Mouse (Mus musculus): ENCODE measurements around the gene D430041D05Rik. TPM values are rescaled to one million over a fixed set of nuclear protein-coding genes. Genes with fewer than 3 reads are reported as not detected.

The D430041D05Rik gene
- polyA plus RNA-seq, 1 experiment from 2014 or later: 0.05 TPM

DNA sequence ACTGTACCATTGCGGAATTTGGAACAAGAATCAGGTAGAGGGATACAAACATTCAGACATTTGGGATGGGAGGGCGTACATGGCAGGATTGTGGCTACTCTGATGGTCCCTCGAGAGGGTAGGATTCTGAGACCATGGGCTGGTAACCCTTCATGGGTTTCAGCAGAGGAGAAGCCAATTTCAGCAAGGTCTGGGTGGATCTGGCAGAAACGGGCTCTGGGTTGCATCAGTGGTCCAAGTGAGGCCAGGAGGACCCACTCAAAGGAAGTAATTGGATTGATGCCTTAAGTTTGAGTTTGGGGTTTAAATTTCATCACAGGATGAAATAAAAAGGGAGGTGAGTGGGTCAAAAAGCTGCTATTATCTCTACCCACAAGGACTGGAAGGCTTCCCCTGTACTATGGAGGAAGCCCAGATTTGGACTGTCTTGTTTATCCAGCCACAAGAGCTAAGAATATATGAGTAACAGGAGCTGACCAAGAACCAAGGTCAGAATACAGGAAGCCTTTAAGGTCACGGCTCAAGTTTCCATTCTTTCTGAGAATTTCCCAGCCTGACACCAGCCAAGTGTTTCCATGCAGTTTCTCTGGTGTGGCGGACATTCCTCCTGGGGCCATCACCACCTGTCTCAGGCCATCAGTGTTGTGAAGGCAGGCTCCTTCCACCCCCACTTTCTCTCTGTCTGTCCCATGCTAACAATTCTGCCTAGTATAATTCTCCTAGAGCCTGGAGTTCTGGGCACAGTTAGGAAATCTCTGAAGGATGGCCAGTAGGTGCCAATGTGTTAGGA lies 260.0 kb downstream of the D430041D05Rik start:
- no peaks in the 10 kb centered on the region for H3K36me3 ChIP-seq (ENCODE audit: control insufficient read depth, insufficient read depth, low read length)
- no peaks in the 10 kb centered on the region for H3K27me3 ChIP-seq (ENCODE audit: control insufficient read depth, insufficient read depth, low read length)
- H3K4me1 ChIP-seq (ENCODE audit: control insufficient read depth in 2 of 2, insufficient read depth in 2 of 2, low read length in 2 of 2): no peaks in the 10 kb centered on the region
- 72% methylated on average over 6 of the region's 6 CpGs for WGBS
- no peak; the same call in 1 of the 2 replicates for ATAC-seq (ENCODE audit: insufficient number of reproducible peaks, insufficient read depth, low FRiP score, low read depth)
- H3K4me2 ChIP-seq (ENCODE audit: low read length): no peak overlapping the region
- no peak overlapping the region for H3K27ac ChIP-seq (replicated peaks in 1 of 2; ENCODE audit: control insufficient read depth in 1 of 2, insufficient read depth in 1 of 2, low read depth in 2 of 2, low read length in 2 of 2)
- no peak overlapping the region for H3K9ac ChIP-seq (ENCODE audit: low read length)
- H3K4me3 ChIP-seq (ENCODE audit: control insufficient read depth in 1 of 2, insufficient read depth in 1 of 2, low read depth in 1 of 2, low read length in 2 of 2): no peak overlapping the region
- H3K9me3 ChIP-seq (ENCODE audit: control insufficient read depth, low read length): no peaks in the 10 kb centered on the region

DNA sequence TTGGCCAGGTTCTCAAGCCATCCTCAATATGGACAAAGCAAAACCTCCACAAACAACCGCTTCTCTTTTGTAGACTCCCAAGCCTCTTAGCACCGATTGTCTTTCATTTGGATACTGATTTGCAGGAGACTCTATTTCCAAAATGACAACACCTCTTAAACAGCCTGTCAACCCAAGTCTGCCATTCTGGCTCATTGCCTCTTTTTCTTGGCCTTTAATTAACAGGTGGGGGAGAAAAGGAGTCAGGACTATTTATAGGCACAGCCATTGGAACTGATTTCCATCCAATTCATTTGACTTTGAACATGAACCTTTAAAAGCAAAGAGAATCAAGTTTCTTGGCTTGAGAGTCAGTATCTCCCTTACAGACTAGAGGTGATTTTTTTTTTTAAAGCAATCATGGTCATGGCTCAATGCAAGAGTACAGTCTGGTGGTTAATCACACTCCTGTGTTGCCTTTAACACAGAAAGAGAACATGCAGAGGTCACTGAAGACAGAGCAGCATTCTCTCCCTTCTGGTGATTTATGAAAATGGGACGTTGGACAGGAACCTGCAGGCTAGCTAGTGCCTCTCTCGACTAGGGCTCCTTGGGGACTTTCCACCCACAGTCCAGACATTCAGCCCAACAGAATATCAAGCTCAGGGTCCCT lies 262.8 kb downstream of the D430041D05Rik start:
- Histone ChIP-seq H3K4me1 (ENCODE audit: control insufficient read depth in 2 of 2, insufficient read depth in 2 of 2, low read length in 2 of 2) (no peaks in the 10 kb centered on the region), H3K27me3 (ENCODE audit: control insufficient read depth, insufficient read depth, low read length) (no peaks in the 10 kb centered on the region), H3K36me3 (ENCODE audit: control insufficient read depth, insufficient read depth, low read length) (no peaks in the 10 kb centered on the region), H3K9ac (ENCODE audit: low read length) (no peak overlapping the region), H3K4me3 (ENCODE audit: control insufficient read depth in 1 of 2, insufficient read depth in 1 of 2, low read depth in 1 of 2, low read length in 2 of 2) (no peak overlapping the region), H3K27ac (replicated peaks in 1 of 2; ENCODE audit: control insufficient read depth in 1 of 2, insufficient read depth in 1 of 2, low read depth in 2 of 2, low read length in 2 of 2) (no peak overlapping the region), H3K9me3 (ENCODE audit: control insufficient read depth, low read length) (no peaks in the 10 kb centered on the region), H3K4me2 (ENCODE audit: low read length) (no peak overlapping the region)
- 63% methylated on average over 4 of the region's 4 CpGs for WGBS
- ATAC-seq (ENCODE audit: insufficient number of reproducible peaks, insufficient read depth, low FRiP score, low read depth): no peak

DNA sequence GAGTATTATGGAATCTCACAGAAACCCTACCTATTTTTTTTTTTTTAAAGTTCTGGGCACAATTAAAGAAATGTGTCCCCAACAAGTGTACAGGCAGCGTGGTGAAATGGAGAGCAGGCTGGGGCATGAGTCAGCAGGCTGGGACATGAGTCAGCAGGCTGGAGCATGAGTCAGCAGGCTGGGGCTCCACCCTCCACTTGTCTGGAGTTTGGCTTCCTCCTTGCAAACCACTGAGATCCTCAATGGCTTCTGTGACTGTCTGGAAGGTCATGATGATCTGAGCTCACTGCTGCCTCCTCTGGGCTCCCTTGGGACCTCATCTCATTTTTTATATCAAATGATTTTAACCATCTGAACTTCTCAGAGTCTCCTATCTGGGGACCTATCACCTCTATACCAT lies 264.8 kb downstream of the D430041D05Rik start:
- ATAC-seq (ENCODE audit: insufficient number of reproducible peaks, insufficient read depth, low FRiP score, low read depth): no peak
- H3K9ac ChIP-seq (ENCODE audit: low read length): no peak overlapping the region
- H3K27ac ChIP-seq (replicated peaks in 1 of 2; ENCODE audit: control insufficient read depth in 1 of 2, insufficient read depth in 1 of 2, low read depth in 2 of 2, low read length in 2 of 2): no peak overlapping the region
- WGBS: 68% methylated on average over 1 of the region's 1 CpGs
- no peaks in the 10 kb centered on the region for H3K27me3 ChIP-seq (ENCODE audit: control insufficient read depth, insufficient read depth, low read length)
- no peak overlapping the region for H3K4me2 ChIP-seq (ENCODE audit: low read length)
- no peaks in the 10 kb centered on the region for H3K9me3 ChIP-seq (ENCODE audit: control insufficient read depth, low read length)
- no peaks in the 10 kb centered on the region for H3K4me1 ChIP-seq (ENCODE audit: control insufficient read depth in 2 of 2, insufficient read depth in 2 of 2, low read length in 2 of 2)
- no peaks in the 10 kb centered on the region for H3K36me3 ChIP-seq (ENCODE audit: control insufficient read depth, insufficient read depth, low read length)
- H3K4me3 ChIP-seq (ENCODE audit: control insufficient read depth in 1 of 2, insufficient read depth in 1 of 2, low read depth in 1 of 2, low read length in 2 of 2): no peak overlapping the region

DNA sequence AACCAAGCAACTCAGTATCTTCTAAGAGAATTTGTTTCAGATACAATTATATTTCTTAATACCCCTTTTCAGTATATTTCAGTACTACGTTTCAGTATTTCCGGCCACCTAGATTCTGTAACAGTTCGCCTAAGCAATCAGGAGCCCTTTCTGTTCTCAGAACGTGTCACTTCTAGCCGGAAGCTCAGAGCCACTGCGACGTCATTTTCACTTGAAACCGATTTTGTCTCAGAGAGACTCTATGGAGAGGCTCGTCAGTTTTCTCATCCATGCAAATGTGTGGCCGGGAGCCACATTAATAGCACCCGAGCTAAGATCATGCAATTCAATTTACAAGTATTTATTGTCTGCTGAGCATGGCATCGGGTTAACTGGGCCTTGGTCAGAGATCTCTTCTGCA lies 266.8 kb downstream of the D430041D05Rik start:
- Histone ChIP-seq H3K4me1 (ENCODE audit: control insufficient read depth in 2 of 2, insufficient read depth in 2 of 2, low read length in 2 of 2) (no peaks in the 10 kb centered on the region), H3K27me3 (ENCODE audit: control insufficient read depth, insufficient read depth, low read length) (no peaks in the 10 kb centered on the region), H3K9ac (ENCODE audit: low read length) (no peak overlapping the region), H3K4me2 (ENCODE audit: low read length) (no peak overlapping the region), H3K36me3 (ENCODE audit: control insufficient read depth, insufficient read depth, low read length) (no peaks in the 10 kb centered on the region), H3K4me3 (ENCODE audit: control insufficient read depth in 1 of 2, insufficient read depth in 1 of 2, low read depth in 1 of 2, low read length in 2 of 2) (no peak overlapping the region), H3K9me3 (ENCODE audit: control insufficient read depth, low read length) (no peaks in the 10 kb centered on the region), H3K27ac (replicated peaks in 1 of 2; ENCODE audit: control insufficient read depth in 1 of 2, insufficient read depth in 1 of 2, low read depth in 2 of 2, low read length in 2 of 2) (no peak overlapping the region)
- WGBS: 87% methylated on average over 12 of the region's 12 CpGs
- no peak for ATAC-seq (ENCODE audit: insufficient number of reproducible peaks, insufficient read depth, low FRiP score, low read depth)

DNA sequence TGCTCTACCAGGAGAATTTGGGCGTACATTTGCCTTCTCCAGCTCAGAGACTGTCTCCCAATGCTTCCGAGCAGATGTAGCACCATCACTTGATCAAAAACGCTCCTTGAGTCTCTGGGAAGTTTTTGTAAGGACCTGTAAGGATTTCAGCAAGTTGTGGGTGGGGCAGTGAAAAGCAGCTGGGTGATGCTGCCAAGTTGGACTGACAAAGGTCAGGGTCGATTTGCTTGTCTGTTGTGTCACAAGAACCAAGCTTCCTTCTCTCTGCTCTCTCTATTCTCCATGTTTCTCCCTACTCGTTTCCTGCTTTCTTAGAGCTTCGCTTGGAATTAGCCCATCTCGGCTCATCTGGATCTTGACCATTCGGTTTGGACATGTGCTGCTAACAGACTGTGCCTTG lies 268.7 kb downstream of the D430041D05Rik start:
- WGBS: 88% methylated on average over 8 of the region's 8 CpGs
- ATAC-seq (ENCODE audit: insufficient number of reproducible peaks, insufficient read depth, low FRiP score, low read depth): no peak
- Histone ChIP-seq H3K27ac (replicated peaks in 1 of 2; ENCODE audit: control insufficient read depth in 1 of 2, insufficient read depth in 1 of 2, low read depth in 2 of 2, low read length in 2 of 2) (no peak overlapping the region), H3K4me3 (ENCODE audit: control insufficient read depth in 1 of 2, insufficient read depth in 1 of 2, low read depth in 1 of 2, low read length in 2 of 2) (no peak overlapping the region), H3K36me3 (ENCODE audit: control insufficient read depth, insufficient read depth, low read length) (no peaks in the 10 kb centered on the region), H3K4me1 (ENCODE audit: control insufficient read depth in 2 of 2, insufficient read depth in 2 of 2, low read length in 2 of 2) (no peaks in the 10 kb centered on the region), H3K27me3 (ENCODE audit: control insufficient read depth, insufficient read depth, low read length) (no peaks in the 10 kb centered on the region), H3K9me3 (ENCODE audit: control insufficient read depth, low read length) (no peaks in the 10 kb centered on the region), H3K4me2 (ENCODE audit: low read length) (no peak overlapping the region), H3K9ac (ENCODE audit: low read length) (no peak overlapping the region)

DNA sequence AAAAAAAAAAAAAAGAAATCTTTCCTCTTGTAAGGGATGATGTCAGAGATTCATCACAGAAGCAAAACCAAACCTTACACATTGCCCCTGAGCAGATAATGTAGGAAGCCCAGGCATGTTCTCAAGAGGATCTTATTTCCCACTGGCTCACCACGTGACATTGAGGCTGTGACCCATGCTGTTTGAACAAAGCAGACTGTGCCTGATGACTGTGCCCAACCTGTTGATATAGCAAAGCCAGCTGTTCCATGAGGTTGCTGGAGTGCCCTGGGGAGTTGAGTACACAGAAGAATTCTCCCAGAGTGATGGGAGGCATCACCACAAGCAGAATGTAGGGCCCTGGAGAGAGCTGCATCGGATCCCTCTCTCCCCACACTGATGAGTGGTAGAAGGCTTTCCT lies 274.9 kb downstream of the D430041D05Rik start:
- Histone ChIP-seq H3K4me3 (ENCODE audit: control insufficient read depth in 1 of 2, insufficient read depth in 1 of 2, low read depth in 1 of 2, low read length in 2 of 2) (no peak overlapping the region), H3K27me3 (ENCODE audit: control insufficient read depth, insufficient read depth, low read length) (no peaks in the 10 kb centered on the region), H3K4me1 (ENCODE audit: control insufficient read depth in 2 of 2, insufficient read depth in 2 of 2, low read length in 2 of 2) (peaks cover 0 to 3% of the 10 kb centered on the region in 2 experiments; a peak in 1 of 4 replicates), H3K9me3 (ENCODE audit: control insufficient read depth, low read length) (no peaks in the 10 kb centered on the region), H3K9ac (ENCODE audit: low read length) (no peak overlapping the region), H3K36me3 (ENCODE audit: control insufficient read depth, insufficient read depth, low read length) (no peaks in the 10 kb centered on the region), H3K27ac (replicated peaks in 1 of 2; ENCODE audit: control insufficient read depth in 1 of 2, insufficient read depth in 1 of 2, low read depth in 2 of 2, low read length in 2 of 2) (no peak overlapping the region), H3K4me2 (ENCODE audit: low read length) (no peak overlapping the region)
- ATAC-seq (ENCODE audit: insufficient number of reproducible peaks, insufficient read depth, low FRiP score, low read depth): no peak
- 41% methylated on average over 2 of the region's 2 CpGs for WGBS

DNA sequence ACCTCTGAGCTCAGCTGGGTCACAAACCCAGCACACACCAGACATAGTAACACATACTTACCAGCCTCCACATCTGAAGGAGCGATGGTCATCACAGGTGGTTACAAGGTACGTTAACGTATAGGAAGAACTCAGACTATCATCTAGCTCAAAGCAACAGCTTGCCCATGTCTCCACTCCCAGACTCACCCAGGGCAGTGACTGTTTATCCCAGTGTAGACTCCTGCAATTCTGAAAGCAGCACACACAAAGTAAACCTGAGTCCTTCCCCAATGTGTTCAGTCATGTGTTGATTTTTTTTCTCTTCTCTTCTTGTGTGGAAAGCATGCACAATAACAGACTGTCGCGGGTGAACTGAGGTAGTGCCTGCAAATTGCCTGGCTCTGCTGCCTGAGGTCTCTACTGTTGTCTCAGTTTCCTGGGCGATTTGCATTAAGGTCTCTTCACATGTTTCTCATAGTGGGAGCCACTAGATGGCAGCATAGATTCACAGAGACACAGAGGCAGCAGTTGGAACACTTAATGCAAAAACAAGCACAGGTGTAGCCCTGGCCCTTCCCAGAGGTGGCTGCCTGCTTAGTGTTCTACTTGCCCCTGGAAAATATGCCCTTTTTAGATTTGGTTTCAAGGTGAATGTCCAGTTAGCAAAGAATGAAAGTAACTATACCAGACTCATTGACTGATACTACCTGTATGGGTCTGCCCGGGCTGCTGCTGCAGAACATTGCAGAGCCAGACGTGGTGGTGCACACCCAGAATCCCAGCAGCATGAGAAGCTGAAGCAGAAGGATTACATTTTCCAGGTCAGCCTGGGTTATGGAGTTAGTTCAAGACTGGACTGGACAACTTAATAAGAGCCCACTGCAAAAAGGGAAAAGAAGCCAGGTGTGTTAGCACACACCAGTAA lies 276.4 kb downstream of the D430041D05Rik start:
- Histone ChIP-seq H3K4me3 (ENCODE audit: control insufficient read depth in 1 of 2, insufficient read depth in 1 of 2, low read depth in 1 of 2, low read length in 2 of 2) (no peak overlapping the region), H3K9me3 (ENCODE audit: control insufficient read depth, low read length) (no peaks in the 10 kb centered on the region), H3K36me3 (ENCODE audit: control insufficient read depth, insufficient read depth, low read length) (no peaks in the 10 kb centered on the region), H3K27ac (replicated peaks in 1 of 2; ENCODE audit: control insufficient read depth in 1 of 2, insufficient read depth in 1 of 2, low read depth in 2 of 2, low read length in 2 of 2) (no peak overlapping the region), H3K4me1 (ENCODE audit: control insufficient read depth in 2 of 2, insufficient read depth in 2 of 2, low read length in 2 of 2) (peaks cover 5 to 6% of the 10 kb centered on the region in 2 experiments; a peak in 3 of 4 replicates), H3K4me2 (ENCODE audit: low read length) (no peak overlapping the region), H3K27me3 (ENCODE audit: control insufficient read depth, insufficient read depth, low read length) (no peaks in the 10 kb centered on the region), H3K9ac (ENCODE audit: low read length) (no peak overlapping the region)
- ATAC-seq (ENCODE audit: insufficient number of reproducible peaks, insufficient read depth, low FRiP score, low read depth): no peak
- 45% methylated on average over 8 of the region's 8 CpGs for WGBS

Data from heart, embryonic 14.5 days (tissue).